Mouse (Mus musculus): Measurements from ENCODE around the gene Becn1. TPM values are rescaled to one million over a fixed set of nuclear protein-coding genes. Genes with fewer than 3 reads are reported as not detected.

The Becn1 gene
- polyA plus RNA-seq (2011; ENCODE audit: insufficient read depth, insufficient read length, low replicate concordance, missing spikeins): 144 and 173 TPM in 2 replicates

DNA sequence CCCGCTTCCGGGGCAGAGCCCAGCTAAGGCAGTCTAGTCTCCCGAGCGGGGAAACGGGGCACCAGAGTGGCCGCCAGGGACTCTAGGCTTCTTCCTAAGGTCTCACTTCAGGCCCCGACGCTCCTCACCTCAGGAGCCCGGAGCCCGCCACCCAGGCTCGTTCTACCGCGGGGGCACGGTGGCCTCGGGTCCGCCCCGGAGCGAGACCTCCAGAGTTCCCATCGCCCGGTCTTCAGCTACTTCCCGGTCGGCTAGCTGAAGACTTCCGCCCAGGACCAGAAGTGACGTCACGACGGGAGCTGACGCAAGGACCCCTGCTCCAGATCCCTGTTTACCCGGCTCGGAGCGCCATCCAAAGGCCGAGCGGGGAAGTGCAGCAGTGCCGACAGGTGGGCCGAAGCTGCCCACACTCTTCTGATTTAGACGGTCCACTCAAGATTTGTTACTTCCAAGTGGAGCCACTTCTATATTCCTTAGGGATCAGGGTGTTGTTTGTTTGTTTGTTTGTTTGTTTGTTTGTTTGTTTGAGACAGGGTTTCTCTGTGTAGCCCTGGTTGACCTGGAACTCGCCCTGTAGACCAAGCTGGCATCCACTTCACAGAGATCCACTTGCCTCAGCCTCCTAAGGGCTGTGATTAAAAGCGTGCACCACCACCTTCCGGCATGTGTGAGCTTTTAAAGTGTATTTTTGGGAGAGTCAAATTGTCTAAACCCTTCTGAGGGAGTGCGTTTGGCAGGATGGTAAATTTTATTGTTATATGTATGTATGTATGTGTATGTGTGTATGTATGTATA lies at the start of gene Becn1:
Gene Becn1 (minus strand): TSS at position 283 of the 795 bp plus-strand sequence.
- TF ChIP-seq POLR2A (IDR thresholded peaks at IDR 0.05; ENCODE audit: borderline replicate concordance, control insufficient read depth, low read depth, low read length): peak; percentile 77; the same call in 1 of the 2 replicates
- TF ChIP-seq CTCF (IDR thresholded peaks at IDR 0.05; ENCODE audit: control insufficient read depth, insufficient read depth, low read length): peak; percentile 86
- 7% methylated on average over 39 of the region's 39 CpGs for WGBS
- H3K4me1 ChIP-seq (ENCODE audit: control insufficient read depth, insufficient read depth, low read length): no peaks in the 10 kb centered on the region; the same call in 1 of the 2 replicates
- H3K27ac ChIP-seq (ENCODE audit: control insufficient read depth, insufficient read depth, low read depth, low read length, poor library complexity): peak within 1 kb of the TSS; percentile 60
- peak within 1 kb of the TSS; percentile 77 for H3K4me3 ChIP-seq (replicated peaks; ENCODE audit: control insufficient read depth, low read depth, low read length)

DNA sequence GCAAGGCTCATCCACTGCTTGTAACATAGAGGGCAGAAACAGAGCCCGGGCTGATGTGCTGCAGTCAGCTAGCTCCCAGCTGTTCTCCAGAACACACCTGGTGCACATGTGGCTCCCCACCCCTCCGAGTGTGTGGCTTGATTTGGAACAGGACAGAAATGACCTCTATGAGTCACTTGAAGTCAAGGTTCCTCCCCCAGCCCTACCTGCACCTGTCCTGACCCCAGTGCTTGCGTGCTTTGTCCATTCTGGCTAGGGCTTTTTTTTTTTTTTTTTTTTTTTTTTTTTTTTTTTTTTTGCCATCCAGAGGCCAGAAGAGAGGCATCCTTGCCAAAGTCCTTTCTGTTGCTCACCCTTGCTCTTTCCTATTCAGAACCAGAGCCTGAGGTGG lies 49.6 kb upstream of the Becn1 start:
- Histone ChIP-seq H3K27ac (ENCODE audit: control insufficient read depth, insufficient read depth, low read depth, low read length, poor library complexity) (no peak overlapping the region), H3K4me3 (replicated peaks; ENCODE audit: control insufficient read depth, low read depth, low read length) (no peak overlapping the region), H3K4me1 (ENCODE audit: control insufficient read depth, insufficient read depth, low read length) (no peaks in the 10 kb centered on the region)
- WGBS: 70% methylated on average over 3 of the region's 3 CpGs
- no peak for TF ChIP-seq POLR2A (IDR thresholded peaks at IDR 0.05; ENCODE audit: borderline replicate concordance, control insufficient read depth, low read depth, low read length)
- TF ChIP-seq CTCF (IDR thresholded peaks at IDR 0.05; ENCODE audit: control insufficient read depth, insufficient read depth, low read length): no peak

DNA sequence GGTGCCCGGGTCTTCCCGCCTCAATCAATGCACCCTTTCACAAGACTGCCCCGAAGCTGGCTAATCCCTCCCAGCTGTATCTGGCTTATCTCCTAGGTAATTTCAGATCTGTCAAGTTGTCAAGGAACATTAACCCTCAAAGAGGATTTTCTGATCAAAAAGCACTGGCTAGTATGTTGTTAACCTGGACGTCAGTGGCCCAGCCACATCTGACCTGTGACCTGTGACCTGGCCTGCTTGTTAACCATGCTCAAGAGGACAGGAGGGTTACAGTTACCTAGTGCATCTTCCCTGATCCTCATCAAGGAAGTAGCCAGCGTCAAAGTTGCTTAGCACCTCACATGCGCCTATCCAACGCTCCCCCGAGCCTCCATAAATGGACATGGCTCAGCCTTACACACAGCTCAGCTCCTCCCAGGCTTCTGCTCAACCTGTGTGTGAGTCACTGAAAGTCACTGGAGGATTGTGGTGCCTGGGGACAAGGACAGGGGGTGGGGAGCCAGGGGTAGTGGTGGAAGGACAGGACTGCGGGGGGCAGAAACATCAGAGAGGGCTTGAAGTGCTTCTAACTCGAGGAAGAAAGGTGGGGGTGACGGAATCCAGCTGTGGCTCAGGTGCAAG lies 49.1 kb upstream of the Becn1 start:
- 74% methylated on average over 11 of the region's 11 CpGs for WGBS
- Histone ChIP-seq H3K4me1 (ENCODE audit: control insufficient read depth, insufficient read depth, low read length) (no peaks in the 10 kb centered on the region), H3K4me3 (replicated peaks; ENCODE audit: control insufficient read depth, low read depth, low read length) (no peak overlapping the region), H3K27ac (ENCODE audit: control insufficient read depth, insufficient read depth, low read depth, low read length, poor library complexity) (no peak overlapping the region)
- TF ChIP-seq CTCF (IDR thresholded peaks at IDR 0.05; ENCODE audit: control insufficient read depth, insufficient read depth, low read length): no peak
- no peak for TF ChIP-seq POLR2A (IDR thresholded peaks at IDR 0.05; ENCODE audit: borderline replicate concordance, control insufficient read depth, low read depth, low read length)

DNA sequence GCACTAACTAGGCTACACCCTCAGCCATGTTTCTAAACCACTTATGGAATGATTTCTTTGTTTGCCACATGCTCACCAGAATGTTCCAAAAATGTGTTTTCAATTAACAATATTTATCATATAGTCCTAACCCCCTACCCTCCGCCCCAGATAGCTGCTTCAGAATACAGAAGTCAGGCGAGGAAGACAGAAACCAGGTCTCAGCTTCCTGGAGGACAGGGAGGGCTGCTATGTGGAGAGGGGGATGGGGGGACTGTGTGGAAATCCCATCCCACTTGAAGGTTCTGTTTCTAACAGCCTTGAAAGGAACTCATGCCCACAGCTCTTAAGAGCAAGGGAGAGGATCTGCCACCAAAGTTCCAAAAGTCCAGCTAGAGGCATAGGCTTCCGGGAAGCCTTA lies 47.1 kb upstream of the Becn1 start:
- TF ChIP-seq POLR2A (IDR thresholded peaks at IDR 0.05; ENCODE audit: borderline replicate concordance, control insufficient read depth, low read depth, low read length) (no peak), CTCF (IDR thresholded peaks at IDR 0.05; ENCODE audit: control insufficient read depth, insufficient read depth, low read length) (no peak)
- Histone ChIP-seq H3K27ac (ENCODE audit: control insufficient read depth, insufficient read depth, low read depth, low read length, poor library complexity) (no peak overlapping the region), H3K4me1 (ENCODE audit: control insufficient read depth, insufficient read depth, low read length) (no peaks in the 10 kb centered on the region), H3K4me3 (replicated peaks; ENCODE audit: control insufficient read depth, low read depth, low read length) (no peak overlapping the region)
- 67% methylated on average over 3 of the region's 3 CpGs for WGBS

DNA sequence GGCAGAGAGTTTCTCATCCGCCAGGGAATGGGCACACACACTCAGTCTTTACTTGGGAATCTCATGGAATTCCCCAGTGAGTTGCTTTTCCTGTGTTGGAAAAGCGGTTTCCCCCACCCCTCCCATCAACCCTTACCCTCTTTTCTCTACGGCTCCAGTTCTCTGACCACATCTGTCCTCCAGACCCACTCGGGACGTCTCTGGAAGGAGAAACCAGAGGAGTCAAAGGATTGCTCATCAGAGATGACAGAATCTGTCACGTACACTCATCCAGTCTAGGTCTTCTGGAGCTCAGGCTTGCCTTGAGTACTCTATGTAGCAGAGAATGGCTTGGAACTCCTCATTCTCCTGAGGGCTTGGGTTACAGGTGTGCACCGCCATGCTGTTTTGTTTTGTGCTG lies 46.7 kb upstream of the Becn1 start:
- TF ChIP-seq CTCF (IDR thresholded peaks at IDR 0.05; ENCODE audit: control insufficient read depth, insufficient read depth, low read length): no peak
- no peak for TF ChIP-seq POLR2A (IDR thresholded peaks at IDR 0.05; ENCODE audit: borderline replicate concordance, control insufficient read depth, low read depth, low read length)
- Histone ChIP-seq H3K4me3 (replicated peaks; ENCODE audit: control insufficient read depth, low read depth, low read length) (no peak overlapping the region), H3K4me1 (ENCODE audit: control insufficient read depth, insufficient read depth, low read length) (no peaks in the 10 kb centered on the region), H3K27ac (ENCODE audit: control insufficient read depth, insufficient read depth, low read depth, low read length, poor library complexity) (no peak overlapping the region)
- 74% methylated on average over 7 of the region's 7 CpGs for WGBS

DNA sequence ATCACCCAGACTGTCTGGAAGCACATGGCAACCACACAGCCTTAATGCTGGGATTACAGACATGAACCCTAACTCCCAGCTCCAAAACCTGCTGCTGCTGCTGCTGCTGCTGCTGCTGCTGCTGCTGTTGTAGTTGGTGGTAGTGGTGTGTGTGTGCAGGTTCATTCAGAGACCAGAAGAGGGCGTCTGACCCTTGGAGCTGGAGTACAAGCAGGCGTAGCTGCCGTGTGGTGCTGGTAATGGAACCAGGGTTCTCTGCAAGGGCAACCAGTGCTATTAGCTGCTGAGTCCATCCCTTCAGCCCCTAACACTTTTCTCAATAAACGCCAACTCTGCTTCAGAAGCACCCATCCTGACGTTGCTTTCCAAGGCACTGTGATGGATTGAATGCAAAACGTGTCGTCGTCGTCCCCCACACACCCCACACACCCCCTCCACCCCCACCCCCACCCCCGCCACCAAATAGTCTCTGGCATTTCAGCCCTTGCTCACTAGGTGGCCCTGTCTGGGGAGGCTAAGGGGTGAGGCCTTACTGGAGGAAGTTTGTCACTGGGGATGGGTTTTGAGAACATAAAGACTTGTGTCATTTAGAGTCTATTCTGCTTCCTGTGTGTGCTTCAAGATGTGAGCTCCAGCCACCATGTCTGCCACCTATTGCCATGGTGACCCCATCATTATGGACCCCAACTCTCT lies 45.1 kb upstream of the Becn1 start:
- Histone ChIP-seq H3K27ac (ENCODE audit: control insufficient read depth, insufficient read depth, low read depth, low read length, poor library complexity) (no peak overlapping the region), H3K4me1 (ENCODE audit: control insufficient read depth, insufficient read depth, low read length) (no peaks in the 10 kb centered on the region), H3K4me3 (replicated peaks; ENCODE audit: control insufficient read depth, low read depth, low read length) (no peak overlapping the region)
- no peak for TF ChIP-seq CTCF (IDR thresholded peaks at IDR 0.05; ENCODE audit: control insufficient read depth, insufficient read depth, low read length)
- no peak for TF ChIP-seq POLR2A (IDR thresholded peaks at IDR 0.05; ENCODE audit: borderline replicate concordance, control insufficient read depth, low read depth, low read length)
- 78% methylated on average over 10 of the region's 10 CpGs for WGBS

DNA sequence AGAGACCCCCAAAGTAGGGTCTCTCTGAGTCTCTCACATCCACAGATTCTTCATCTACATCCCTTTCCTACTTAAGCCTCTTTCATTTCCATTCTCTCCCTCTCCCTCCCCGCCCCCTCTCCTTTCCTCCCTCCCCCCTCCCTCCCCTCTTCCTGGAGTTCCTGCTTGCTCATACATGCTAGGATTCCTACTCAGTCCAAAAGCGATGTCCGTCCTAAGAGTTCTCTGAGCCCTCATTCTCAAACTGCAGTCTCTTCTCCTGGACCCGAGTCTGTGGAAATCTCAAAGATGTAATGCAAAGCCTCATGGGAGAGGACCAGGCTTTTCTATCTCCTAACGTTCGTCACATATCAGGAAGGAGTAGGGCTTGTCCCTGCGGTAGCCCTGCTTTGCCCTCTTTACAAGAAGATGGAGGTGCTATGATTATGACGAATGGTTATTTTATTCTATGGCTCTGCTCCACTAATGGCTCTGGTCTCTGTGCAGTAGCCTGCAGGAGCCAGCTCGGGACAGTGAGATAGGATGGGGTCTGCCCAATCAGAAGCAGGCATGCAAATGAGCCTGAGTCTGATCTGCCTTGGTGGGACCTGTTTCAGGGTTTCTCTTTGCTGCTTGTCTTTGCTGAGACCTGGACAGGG lies 36.2 kb upstream of the Becn1 start:
- Histone ChIP-seq H3K27ac (ENCODE audit: control insufficient read depth, insufficient read depth, low read depth, low read length, poor library complexity) (no peak overlapping the region), H3K4me1 (ENCODE audit: control insufficient read depth, insufficient read depth, low read length) (no peaks in the 10 kb centered on the region), H3K4me3 (replicated peaks; ENCODE audit: control insufficient read depth, low read depth, low read length) (no peak overlapping the region)
- TF ChIP-seq CTCF (IDR thresholded peaks at IDR 0.05; ENCODE audit: control insufficient read depth, insufficient read depth, low read length): no peak
- TF ChIP-seq POLR2A (IDR thresholded peaks at IDR 0.05; ENCODE audit: borderline replicate concordance, control insufficient read depth, low read depth, low read length): no peak
- 3% methylated on average over 9 of the region's 9 CpGs for WGBS

DNA sequence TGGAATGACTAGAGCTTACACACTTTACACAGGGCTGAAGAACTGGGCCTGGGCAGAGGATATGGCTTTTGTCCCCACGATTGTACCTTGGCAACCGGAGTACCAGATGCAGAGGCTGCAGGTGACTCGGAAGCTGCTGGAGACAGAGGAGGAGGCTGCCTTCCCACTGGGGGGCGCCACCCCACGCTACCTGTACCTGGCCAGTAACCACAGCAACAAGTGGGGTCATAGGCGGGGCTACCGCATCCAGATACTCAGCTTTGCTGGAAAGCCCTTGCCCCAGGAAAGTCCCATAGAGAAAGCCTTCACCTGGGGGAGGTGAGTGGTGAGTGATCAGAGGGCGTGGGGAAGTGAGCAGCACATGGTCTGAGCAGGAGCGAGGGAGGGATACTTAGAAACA lies 33.6 kb upstream of the Becn1 start:
- H3K4me3 ChIP-seq (replicated peaks; ENCODE audit: control insufficient read depth, low read depth, low read length): no peak overlapping the region

More for the DNA sequence above, 33.6 kb upstream of the Becn1 start:
- WGBS: 77% methylated on average over 9 of the region's 9 CpGs
- H3K4me1 ChIP-seq (ENCODE audit: control insufficient read depth, insufficient read depth, low read length): no peaks in the 10 kb centered on the region
- TF ChIP-seq POLR2A (IDR thresholded peaks at IDR 0.05; ENCODE audit: borderline replicate concordance, control insufficient read depth, low read depth, low read length): no peak
- TF ChIP-seq CTCF (IDR thresholded peaks at IDR 0.05; ENCODE audit: control insufficient read depth, insufficient read depth, low read length): 0 out of 2 replicates have a peak, but pooled peaks have one; percentile 8
- H3K27ac ChIP-seq (ENCODE audit: control insufficient read depth, insufficient read depth, low read depth, low read length, poor library complexity): no peak overlapping the region
